Mouse (Mus musculus): Measurements from ENCODE around the gene Gpr179. TPM values are rescaled to one million over a fixed set of nuclear protein-coding genes. Genes with fewer than 3 reads are reported as not detected.

The Gpr179 gene
- polyA plus RNA-seq, 1 experiment from 2014 or later, result not detected

- Histone ChIP-seq H3K36me3 (ENCODE audit: control insufficient read depth, insufficient read depth) (no peaks in the 10 kb centered on the region), H3K4me1 (ENCODE audit: control insufficient read depth, low read depth, low read length) (no peaks in the 10 kb centered on the region), H3K9ac (ENCODE audit: low read depth, low read length) (no peak overlapping the region), H3K27ac (ENCODE audit: low read length) (no peak overlapping the region), H3K4me3 (ENCODE audit: low read depth, low read length) (no peak overlapping the region), H3K9me3 (replicated peaks; ENCODE audit: control insufficient read depth, low read length) (no peaks in the 10 kb centered on the region), H3K27me3 (ENCODE audit: control insufficient read depth, insufficient read depth, low read depth, low read length) (no peaks in the 10 kb centered on the region), H3K4me2 (ENCODE audit: low read depth, low read length) (no peak overlapping the region)
- WGBS (ENCODE audit: insufficient replicate concordance), result 50% methylated on average over 12 of the region's 12 CpGs
- ATAC-seq (ENCODE audit: low read depth), result no peak
Measured at GRCm38 (mm10) chr11:97289276-97290230, 62.3 kb downstream of the Gpr179 start.

GRCm38 (mm10) chr11:97287643-97288042 is 64.2 kb downstream of the Gpr179 start:
- ATAC-seq (ENCODE audit: low read depth), result no peak
- H3K36me3 ChIP-seq (ENCODE audit: control insufficient read depth, insufficient read depth), result no peaks in the 10 kb centered on the region

GRCm38 (mm10) chr11:97286973-97287372 is 64.9 kb downstream of the Gpr179 start:
- 50% methylated on average over 6 of the region's 6 CpGs for WGBS (ENCODE audit: insufficient replicate concordance)
- H3K4me2 ChIP-seq (ENCODE audit: low read depth, low read length), result no peak overlapping the region
- H3K9ac ChIP-seq (ENCODE audit: low read depth, low read length), result no peak overlapping the region
- no peaks in the 10 kb centered on the region for H3K27me3 ChIP-seq (ENCODE audit: control insufficient read depth, insufficient read depth, low read depth, low read length)
- no peaks in the 10 kb centered on the region for H3K36me3 ChIP-seq (ENCODE audit: control insufficient read depth, insufficient read depth)
- H3K9me3 ChIP-seq (replicated peaks; ENCODE audit: control insufficient read depth, low read length), result no peaks in the 10 kb centered on the region
- no peak overlapping the region for H3K27ac ChIP-seq (ENCODE audit: low read length)
- no peaks in the 10 kb centered on the region for H3K4me1 ChIP-seq (ENCODE audit: control insufficient read depth, low read depth, low read length)
- no peak overlapping the region for H3K4me3 ChIP-seq (ENCODE audit: low read depth, low read length)
- ATAC-seq (ENCODE audit: low read depth), result no peak

More at GRCm38 (mm10) chr11:97287643-97288042, 64.2 kb downstream of the Gpr179 start:
- Histone ChIP-seq H3K27ac (ENCODE audit: low read length) (no peak overlapping the region), H3K9ac (ENCODE audit: low read depth, low read length) (no peak overlapping the region), H3K4me3 (ENCODE audit: low read depth, low read length) (no peak overlapping the region), H3K4me1 (ENCODE audit: control insufficient read depth, low read depth, low read length) (no peaks in the 10 kb centered on the region), H3K27me3 (ENCODE audit: control insufficient read depth, insufficient read depth, low read depth, low read length) (no peaks in the 10 kb centered on the region), H3K9me3 (replicated peaks; ENCODE audit: control insufficient read depth, low read length) (no peaks in the 10 kb centered on the region), H3K4me2 (ENCODE audit: low read depth, low read length) (no peak overlapping the region)

- H3K27ac ChIP-seq (ENCODE audit: low read length), result no peak overlapping the region
- H3K4me1 ChIP-seq (ENCODE audit: control insufficient read depth, low read depth, low read length), result peaks cover under 1% of the 10 kb centered on the region
- no peaks in the 10 kb centered on the region for H3K36me3 ChIP-seq (ENCODE audit: control insufficient read depth, insufficient read depth)
- no peaks in the 10 kb centered on the region for H3K9me3 ChIP-seq (replicated peaks; ENCODE audit: control insufficient read depth, low read length)
- no peaks in the 10 kb centered on the region for H3K27me3 ChIP-seq (ENCODE audit: control insufficient read depth, insufficient read depth, low read depth, low read length)
- no peak overlapping the region for H3K9ac ChIP-seq (ENCODE audit: low read depth, low read length)
- ATAC-seq (ENCODE audit: low read depth), result no peak
- H3K4me3 ChIP-seq (ENCODE audit: low read depth, low read length), result no peak overlapping the region
- 58% methylated on average over 9 of the region's 9 CpGs for WGBS (ENCODE audit: insufficient replicate concordance)
- H3K4me2 ChIP-seq (ENCODE audit: low read depth, low read length), result no peak overlapping the region
Measured at GRCm38 (mm10) chr11:97285852-97286775, 65.8 kb downstream of the Gpr179 start.

- H3K36me3 ChIP-seq (ENCODE audit: control insufficient read depth, insufficient read depth), result no peaks in the 10 kb centered on the region
Measured at GRCm38 (mm10) chr11:97284854-97285253, 67.0 kb downstream of the Gpr179 start.

GRCm38 (mm10) chr11:97282179-97282578 is 69.7 kb downstream of the Gpr179 start:
- Histone ChIP-seq H3K9me3 (replicated peaks; ENCODE audit: control insufficient read depth, low read length) (no peaks in the 10 kb centered on the region), H3K4me2 (ENCODE audit: low read depth, low read length) (no peak overlapping the region), H3K27ac (ENCODE audit: low read length) (no peak overlapping the region), H3K27me3 (ENCODE audit: control insufficient read depth, insufficient read depth, low read depth, low read length) (no peaks in the 10 kb centered on the region), H3K4me1 (ENCODE audit: control insufficient read depth, low read depth, low read length) (peaks cover 22% of the 10 kb centered on the region), H3K4me3 (ENCODE audit: low read depth, low read length) (no peak overlapping the region), H3K9ac (ENCODE audit: low read depth, low read length) (no peak overlapping the region), H3K36me3 (ENCODE audit: control insufficient read depth, insufficient read depth) (no peaks in the 10 kb centered on the region)
- WGBS (ENCODE audit: insufficient replicate concordance), result 74% methylated on average over 6 of the region's 6 CpGs
- no peak for ATAC-seq (ENCODE audit: low read depth)

More at GRCm38 (mm10) chr11:97284854-97285253, 67.0 kb downstream of the Gpr179 start:
- Histone ChIP-seq H3K27ac (ENCODE audit: low read length) (no peak overlapping the region), H3K4me3 (ENCODE audit: low read depth, low read length) (no peak overlapping the region), H3K27me3 (ENCODE audit: control insufficient read depth, insufficient read depth, low read depth, low read length) (no peaks in the 10 kb centered on the region), H3K4me2 (ENCODE audit: low read depth, low read length) (no peak overlapping the region), H3K9ac (ENCODE audit: low read depth, low read length) (no peak overlapping the region), H3K9me3 (replicated peaks; ENCODE audit: control insufficient read depth, low read length) (no peaks in the 10 kb centered on the region), H3K4me1 (ENCODE audit: control insufficient read depth, low read depth, low read length) (peaks cover 5% of the 10 kb centered on the region)
- no peak for ATAC-seq (ENCODE audit: low read depth)
- 45% methylated on average over 4 of the region's 4 CpGs for WGBS (ENCODE audit: insufficient replicate concordance)

Other genes starting within 250 kb of the Gpr179 start
- 0.15 and 0.18 TPM in 2 replicates for gene Tbx21, start 236.7 kb downstream of the Gpr179 start, polyA plus RNA-seq (2015; fragmentation: Nextera tagmentation; extraction: Ambion mirVana)
- gene Tbkbp1, start 200.6 kb downstream of the Gpr179 start, polyA plus RNA-seq (2015; fragmentation: Nextera tagmentation; extraction: Ambion mirVana), result 0.84 and 1.1 TPM in 2 replicates
- 14.5 and 15.9 TPM in 2 replicates for gene Kpnb1, start 164.2 kb downstream of the Gpr179 start, polyA plus RNA-seq (2015; fragmentation: Nextera tagmentation; extraction: Ambion mirVana)
- 20.7 and 23.4 TPM in 2 replicates for gene Npepps, start 71.4 kb downstream of the Gpr179 start, polyA plus RNA-seq (2015; fragmentation: Nextera tagmentation; extraction: Ambion mirVana)
- 21.2 and 25.6 TPM in 2 replicates for gene Mrpl45, start 36.4 kb downstream of the Gpr179 start, polyA plus RNA-seq (2015; fragmentation: Nextera tagmentation; extraction: Ambion mirVana)
- gene Socs7, start 10.5 kb upstream of the Gpr179 start, polyA plus RNA-seq (2015; fragmentation: Nextera tagmentation; extraction: Ambion mirVana), result 1.0 and 1.1 TPM in 2 replicates
- 4.8 and 5.4 TPM in 2 replicates for gene Arhgap23, start 63.5 kb upstream of the Gpr179 start, polyA plus RNA-seq (2015; fragmentation: Nextera tagmentation; extraction: Ambion mirVana)
- 0.46 and 0.59 TPM in 2 replicates for gene 4933428G20Rik, start 148.3 kb upstream of the Gpr179 start, polyA plus RNA-seq (2015; fragmentation: Nextera tagmentation; extraction: Ambion mirVana)
- not detected in 2 replicates for gene Srcin1, start 224.1 kb upstream of the Gpr179 start, polyA plus RNA-seq (2015; fragmentation: Nextera tagmentation; extraction: Ambion mirVana)

Measured in liver, embryonic 16.5 days (tissue).